Mouse (Mus musculus): ENCODE data around the gene Mfsd11. TPM values are rescaled to one million over a fixed set of nuclear protein-coding genes. Genes with fewer than 3 reads are reported as not detected.
"Not testable (repeated sequence)": the region's sequence is repeated elsewhere in the genome, so short reads cannot be mapped to it uniquely, and the experiment has no call there.

Mfsd11 gene
- total RNA-seq, 2 experiments from 2014 or later = 29.9 to 31.3 TPM

- no peak for DNase-seq
Observed at GRCm38 (mm10) chr11:116821057-116821940, 30.9 kb upstream of the Mfsd11 start.

GRCm38 (mm10) chr11:116822215-116822614 is 30.0 kb upstream of the Mfsd11 start:
- no peak for DNase-seq

- no peak for DNase-seq
Observed at GRCm38 (mm10) chr11:116822626-116823025, 29.6 kb upstream of the Mfsd11 start.

- no peak for DNase-seq
Observed at GRCm38 (mm10) chr11:116823255-116823654, 29.0 kb upstream of the Mfsd11 start.

GRCm38 (mm10) chr11:116823885-116824284 is 28.4 kb upstream of the Mfsd11 start:
- DNase-seq = not testable (repeated sequence)

- DNase-seq = no peak
Observed at GRCm38 (mm10) chr11:116825230-116825629, 27.0 kb upstream of the Mfsd11 start.

GRCm38 (mm10) chr11:116826550-116827504 is 25.4 kb upstream of the Mfsd11 start:
- DNase-seq = no peak

- DNase-seq = peak; percentile 92
Observed at GRCm38 (mm10) chr11:116827534-116828165, 24.6 kb upstream of the Mfsd11 start, which contains the start of gene Mxra7. Gene Mxra7 (minus strand): TSS chr11:116828046.

- no peak for DNase-seq
Observed at GRCm38 (mm10) chr11:116832172-116832685, 20.0 kb upstream of the Mfsd11 start.

GRCm38 (mm10) chr11:116834954-116835353 is 17.3 kb upstream of the Mfsd11 start:
- DNase-seq = no peak

- DNase-seq = no peak
Observed at GRCm38 (mm10) chr11:116836283-116836682, 16.0 kb upstream of the Mfsd11 start.

GRCm38 (mm10) chr11:116837441-116837840 is 14.8 kb upstream of the Mfsd11 start:
- no peak for DNase-seq

- DNase-seq = no peak
Observed at GRCm38 (mm10) chr11:116838936-116839335, 13.3 kb upstream of the Mfsd11 start.

- DNase-seq = no peak
Observed at GRCm38 (mm10) chr11:116839601-116840000, 12.6 kb upstream of the Mfsd11 start.

GRCm38 (mm10) chr11:116840748-116841147 is 11.5 kb upstream of the Mfsd11 start:
- no peak for DNase-seq

- DNase-seq = peak; percentile 67
Observed at GRCm38 (mm10) chr11:116842531-116843260, 9.5 kb upstream of the Mfsd11 start.

- DNase-seq = peak; percentile 95
Observed at GRCm38 (mm10) chr11:116843261-116844233, 8.7 kb upstream of the Mfsd11 start, which contains the start of the genes Mettl23 and Jmjd6. Gene Mettl23 (plus strand): TSS chr11:116843278. Gene Jmjd6 (minus strand): TSS chr11:116843449.

GRCm38 (mm10) chr11:116846593-116847181 is 5.6 kb upstream of the Mfsd11 start:
- DNase-seq = no peak
